Mouse (Mus musculus): ENCODE data around the gene Arhgef28.

Gene Arhgef28

DNA sequence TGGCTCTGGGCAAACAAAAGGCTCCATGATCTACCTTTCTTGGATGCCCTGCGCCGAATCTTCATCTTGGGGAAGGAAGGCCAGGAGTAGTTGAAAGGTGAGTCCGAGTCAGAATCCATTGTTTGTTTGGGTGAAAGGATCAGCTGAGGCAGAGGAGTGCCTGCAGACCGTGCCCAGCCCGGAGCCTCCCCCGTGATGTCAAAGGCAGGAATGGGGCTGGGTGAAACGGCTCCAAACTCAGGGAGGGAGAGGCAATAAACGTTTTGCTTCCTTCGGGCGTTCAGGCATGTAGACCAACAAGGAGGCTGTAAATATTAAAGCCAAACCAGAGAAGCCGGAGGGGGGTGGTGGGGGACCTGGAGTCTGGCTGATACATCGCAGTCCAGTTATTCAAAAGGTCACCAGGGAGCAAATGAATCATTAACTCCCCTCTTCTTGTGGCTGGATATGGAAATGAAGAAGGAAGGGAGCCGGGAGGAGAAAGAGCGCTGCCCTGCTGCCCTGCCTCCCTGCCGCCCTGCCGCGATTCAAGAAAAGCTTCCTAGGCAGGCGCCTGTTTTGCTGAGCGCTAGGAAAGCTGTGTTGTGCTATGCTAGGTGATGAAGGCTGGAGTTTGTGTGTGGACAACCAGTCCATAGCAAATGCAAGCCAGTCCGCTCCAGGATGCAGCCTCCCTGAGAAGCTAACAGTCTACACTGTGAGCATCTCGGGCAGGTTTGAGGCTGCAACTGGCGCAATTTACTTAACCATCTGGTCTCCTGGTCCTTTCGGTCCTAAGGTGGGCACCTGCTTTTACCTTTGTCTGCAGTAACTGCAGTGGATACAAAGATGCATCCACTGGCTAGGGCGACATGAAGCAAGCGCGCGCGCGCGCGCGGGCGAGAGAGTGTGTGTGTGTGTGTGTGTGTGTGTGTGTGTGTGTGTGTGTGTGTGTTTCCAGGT lies 190.0 kb downstream of the Arhgef28 start:
- DNase-seq (ENCODE audit: low read depth, low spot score), result no peak

DNA sequence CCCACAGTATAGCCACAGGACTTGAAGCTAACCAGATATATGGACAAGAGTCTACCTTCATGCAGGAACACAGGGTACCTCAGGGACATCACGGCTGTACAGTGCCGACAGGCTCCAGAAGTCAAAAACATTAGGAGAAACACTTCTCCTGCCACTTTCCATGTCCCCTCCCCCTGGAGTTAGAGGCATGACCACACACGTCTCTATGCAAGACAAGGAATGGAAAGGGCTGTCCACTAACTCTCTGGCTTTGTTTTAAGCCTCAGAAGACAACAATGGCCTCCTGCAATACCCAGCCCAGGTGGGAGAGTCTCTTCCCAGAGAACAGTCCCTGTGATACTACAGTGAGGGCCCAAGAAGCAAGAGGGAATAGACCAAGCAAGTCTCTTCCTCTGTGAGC lies 191.3 kb downstream of the Arhgef28 start:
- no peak for DNase-seq (ENCODE audit: low read depth, low spot score)

DNA sequence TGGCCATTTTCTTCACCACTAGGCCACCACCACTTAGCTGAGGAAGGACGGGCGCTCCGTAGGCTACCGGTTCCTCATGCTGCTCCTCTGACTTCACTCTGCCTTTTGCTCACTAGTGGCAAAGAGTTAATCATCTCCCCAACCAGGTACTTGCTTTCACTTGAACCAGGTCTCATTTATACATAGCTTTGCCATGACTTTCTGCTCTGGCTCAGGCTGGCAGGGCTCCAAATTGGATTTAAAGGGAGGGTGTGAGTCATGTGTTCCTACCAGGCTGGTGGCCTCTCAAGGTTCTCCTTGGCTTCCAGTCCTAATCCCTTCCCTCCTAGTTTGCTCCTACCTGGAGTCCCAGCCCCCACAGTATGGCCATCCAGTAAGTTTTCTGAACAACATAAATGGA lies 192.5 kb downstream of the Arhgef28 start:
- DNase-seq (ENCODE audit: low read depth, low spot score), result no peak

DNA sequence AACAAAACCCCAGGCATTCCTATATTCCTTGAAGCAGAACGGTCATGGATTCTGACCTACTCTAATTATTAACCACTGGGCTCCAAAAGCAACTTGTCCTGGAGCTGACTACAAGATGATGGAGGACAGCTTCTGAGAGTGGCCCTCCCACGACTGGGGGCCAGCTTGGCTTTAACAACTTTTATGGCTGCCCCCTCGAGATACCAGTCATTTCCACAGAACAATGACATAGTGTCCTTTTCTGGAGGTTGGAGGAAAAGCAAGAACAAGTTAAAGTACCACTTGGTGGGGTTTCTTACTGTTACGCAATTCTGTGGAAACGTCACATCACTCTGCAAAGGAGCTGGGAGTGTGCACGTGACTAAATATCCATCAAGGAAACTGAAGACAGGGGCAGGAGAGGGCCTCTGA lies 194.3 kb downstream of the Arhgef28 start:
- DNase-seq (ENCODE audit: low read depth, low spot score), result no peak

DNA sequence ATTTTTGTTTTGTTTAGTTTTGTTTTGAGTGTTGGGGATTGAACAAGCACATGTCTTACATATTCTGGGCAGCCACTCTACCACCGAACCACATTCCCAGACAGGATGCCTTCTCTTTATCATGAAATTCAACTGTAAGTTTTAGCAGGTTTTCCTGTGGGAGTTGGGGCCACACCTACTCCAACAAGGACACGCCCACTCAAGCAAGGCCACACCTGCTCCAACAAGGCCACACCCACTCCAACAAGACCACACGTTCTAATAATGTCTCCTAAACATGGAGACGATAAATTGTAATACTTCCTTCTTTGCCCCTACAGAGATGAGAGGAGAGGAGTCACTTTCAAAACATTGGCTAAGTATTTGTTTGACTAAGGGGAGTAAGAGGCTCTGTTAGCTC lies 197.2 kb downstream of the Arhgef28 start:
- no peak for DNase-seq (ENCODE audit: low read depth, low spot score)

DNA sequence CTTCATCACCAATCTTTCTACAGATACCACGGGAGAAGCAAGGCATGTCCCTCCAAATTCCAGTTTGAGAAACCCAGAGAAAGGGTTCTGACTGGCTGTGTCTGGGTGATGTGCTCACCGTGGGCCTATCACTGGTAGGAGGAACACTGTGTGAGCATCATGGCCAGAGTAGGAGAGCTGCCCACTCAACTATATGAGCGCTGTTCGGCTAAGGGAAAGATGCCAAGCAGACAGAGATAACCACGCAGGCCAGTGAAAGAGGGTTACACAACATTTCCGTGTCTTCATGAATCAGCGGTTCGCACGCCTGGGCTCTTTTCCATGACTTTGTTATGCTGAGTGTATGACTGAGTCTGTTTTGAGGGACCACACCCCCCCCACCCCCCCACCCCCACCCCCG lies 197.7 kb downstream of the Arhgef28 start:
- DNase-seq (ENCODE audit: low read depth, low spot score), result peak; percentile 30

DNA sequence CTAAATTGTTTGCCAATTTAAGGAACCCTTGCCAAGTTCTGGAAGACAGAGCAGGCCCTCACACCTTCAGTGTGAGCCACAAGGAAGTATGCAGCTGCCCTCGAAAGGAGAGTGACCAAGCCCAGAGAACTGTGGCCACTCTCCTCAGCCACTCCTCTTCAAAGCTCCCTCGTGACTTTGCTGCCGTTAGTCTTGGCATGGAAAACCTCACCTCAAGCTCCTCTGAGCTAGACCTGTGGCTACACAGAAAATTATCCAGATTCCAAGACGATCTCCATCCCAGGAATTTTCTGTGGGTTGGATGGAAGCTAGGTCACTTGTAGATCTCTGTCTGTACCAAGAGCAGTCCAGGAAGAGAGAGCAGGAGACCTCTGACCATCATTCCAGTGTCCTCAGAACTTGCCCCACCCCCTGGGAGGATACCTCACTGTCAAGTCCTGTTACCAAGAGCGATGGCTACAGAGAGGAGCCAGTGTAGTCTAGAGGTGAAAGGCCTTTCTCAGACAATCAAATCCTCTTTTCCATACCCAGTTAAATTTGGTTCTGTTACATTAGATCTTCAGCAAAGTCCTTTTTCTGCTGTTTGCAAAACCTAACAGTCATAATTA lies 200.5 kb downstream of the Arhgef28 start:
- DNase-seq (ENCODE audit: low read depth, low spot score), result no peak

DNA sequence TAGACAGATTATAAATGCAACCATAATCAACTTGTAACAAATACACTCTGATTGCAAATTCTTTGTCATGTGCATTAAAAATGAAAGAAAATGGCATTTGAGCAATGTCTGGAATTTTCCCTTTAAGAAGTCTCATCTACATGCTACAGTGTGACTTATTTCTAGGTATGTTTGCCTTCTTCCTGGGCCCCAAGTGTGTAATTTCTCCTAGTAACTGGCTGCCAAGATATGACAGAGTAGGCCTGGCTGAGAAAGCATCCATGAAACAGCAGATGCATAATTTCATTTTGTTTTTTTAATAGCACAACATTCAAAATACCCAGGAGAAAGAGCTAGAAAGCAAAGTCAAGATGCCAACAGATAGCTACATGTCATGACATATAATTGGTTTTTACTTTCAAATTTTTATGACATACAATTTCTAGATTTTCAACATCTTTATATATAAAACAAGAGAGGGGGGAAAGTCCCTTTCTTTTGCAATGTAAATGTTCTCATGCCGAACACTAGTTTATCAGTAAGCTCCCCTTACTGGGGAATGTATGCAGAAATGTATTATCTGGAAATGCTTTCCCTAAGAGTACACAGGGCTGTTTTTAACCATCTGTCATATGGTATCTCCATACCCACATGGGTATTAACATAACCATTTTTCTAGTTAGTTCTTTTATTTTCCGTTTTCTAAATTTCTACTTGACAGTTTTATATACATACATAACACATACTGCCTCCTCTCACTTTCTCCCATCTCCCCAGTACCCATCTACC lies 201.4 kb downstream of the Arhgef28 start:
- no peak for DNase-seq (ENCODE audit: low read depth, low spot score)

DNA sequence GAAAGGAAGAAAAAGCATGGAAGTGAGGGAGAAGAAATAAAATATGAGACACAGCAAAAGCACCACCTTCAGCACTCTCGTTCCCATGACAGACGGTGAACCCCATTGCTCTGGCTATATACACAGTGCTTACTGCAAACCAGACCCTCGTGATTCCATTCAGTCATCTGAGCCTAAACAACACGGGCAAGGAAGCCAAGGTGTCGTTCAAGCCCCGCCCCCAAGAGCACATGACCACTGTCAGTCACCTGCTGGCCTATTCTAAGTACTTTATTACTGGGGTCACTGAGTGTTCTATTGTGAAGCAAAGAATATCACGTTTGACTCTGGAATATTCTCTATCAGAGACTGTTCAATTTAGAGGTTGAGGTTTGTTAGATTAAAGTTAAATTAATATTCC lies 202.5 kb downstream of the Arhgef28 start:
- no peak for DNase-seq (ENCODE audit: low read depth, low spot score)

DNA sequence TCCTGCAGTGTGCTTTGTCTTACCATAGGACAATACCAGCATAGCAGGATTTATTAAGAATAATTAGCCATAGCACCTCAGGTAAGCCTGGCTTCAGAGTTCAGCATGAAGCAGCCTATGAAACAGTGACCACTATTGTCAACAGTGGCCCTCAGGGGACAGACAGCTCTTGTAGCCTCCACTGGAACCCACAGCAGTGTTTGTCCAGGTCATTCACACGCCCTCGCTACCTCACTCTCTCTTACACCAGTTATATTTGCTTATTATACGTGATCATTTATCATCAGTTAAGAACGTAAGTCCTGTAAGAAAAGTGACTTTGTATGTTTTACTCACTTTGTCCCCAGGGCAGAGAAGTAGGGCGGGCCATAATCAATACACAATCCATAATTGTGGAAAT lies 203.6 kb downstream of the Arhgef28 start:
- no peak for DNase-seq (ENCODE audit: low read depth, low spot score)

DNA sequence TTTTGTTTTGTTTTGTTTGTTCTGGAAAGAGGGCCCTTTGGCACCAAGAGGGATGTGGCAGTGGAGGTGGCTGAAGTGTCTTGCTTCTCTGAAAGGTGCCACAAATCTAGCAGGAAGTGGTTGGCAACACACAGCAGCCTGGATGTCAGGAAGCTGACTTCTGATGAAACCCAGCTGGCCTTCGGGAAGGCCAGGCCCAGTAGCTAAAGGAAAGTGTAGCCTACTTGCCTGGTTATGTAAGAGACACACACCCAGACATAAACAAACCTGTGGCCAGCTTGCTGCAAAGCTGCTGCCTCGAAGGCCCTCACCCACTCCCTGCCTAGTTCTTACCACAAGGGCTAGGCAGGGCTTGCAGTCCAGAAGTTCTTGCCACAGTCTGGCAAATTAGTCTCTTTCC lies 204.1 kb downstream of the Arhgef28 start:
- DNase-seq (ENCODE audit: low read depth, low spot score), result peak; percentile 12

DNA sequence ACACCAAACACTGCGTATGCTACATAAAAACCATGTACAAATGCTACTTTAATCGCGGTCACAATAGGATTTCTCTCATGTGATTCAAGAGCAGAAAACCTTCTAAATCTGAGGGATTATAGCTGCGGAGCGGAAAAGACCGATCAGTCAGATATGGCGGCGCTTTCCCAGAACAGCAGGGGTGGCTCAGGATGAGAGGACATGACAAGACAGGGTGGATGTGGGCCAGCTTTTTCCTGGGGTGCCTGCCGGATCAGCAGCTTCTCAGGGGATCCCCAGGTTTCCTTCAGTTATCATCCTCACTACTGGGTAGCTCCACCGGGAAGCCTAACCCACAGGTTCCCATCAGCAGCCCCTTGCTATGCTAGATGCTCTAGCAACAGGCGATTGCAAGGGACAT lies 204.5 kb downstream of the Arhgef28 start:
- no peak for DNase-seq (ENCODE audit: low read depth, low spot score)

DNA sequence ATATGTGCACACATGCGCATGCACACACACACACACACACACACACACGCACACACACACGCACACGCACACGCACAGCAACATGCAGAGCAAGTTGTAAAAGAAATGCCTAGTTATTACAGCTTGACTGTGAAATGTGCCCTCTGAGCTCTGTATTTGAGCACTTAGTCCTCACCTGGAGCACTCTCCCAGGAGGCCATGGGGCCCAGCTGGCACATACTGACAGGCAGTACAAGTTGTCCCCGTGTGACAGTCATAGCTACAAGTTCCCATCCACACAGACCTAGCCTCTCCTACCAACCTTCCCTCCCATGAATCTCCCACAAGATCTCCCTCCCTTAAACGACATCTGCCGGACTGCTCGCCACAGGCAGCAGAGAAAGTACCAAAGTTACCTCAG lies 205.4 kb downstream of the Arhgef28 start:
- DNase-seq (ENCODE audit: low read depth, low spot score), result no peak

DNA sequence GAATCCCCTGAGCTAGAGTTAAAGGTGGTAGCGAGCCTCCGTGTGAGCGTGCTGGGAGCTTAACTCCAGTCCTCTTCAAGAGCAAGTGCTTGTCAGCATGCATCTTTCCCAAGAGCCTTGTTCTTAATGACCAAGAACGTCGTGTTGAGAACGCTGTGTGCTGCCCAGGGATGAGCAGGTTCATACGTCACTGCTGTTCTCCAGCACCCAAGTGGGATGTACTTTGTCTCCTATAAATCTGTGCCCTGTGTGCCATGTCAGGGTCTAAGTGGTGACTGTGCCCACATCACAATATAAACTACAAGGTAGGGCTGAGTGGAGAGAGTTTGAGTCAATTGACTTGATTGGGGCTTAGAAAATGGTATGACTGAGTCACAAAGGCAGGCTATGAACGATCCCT lies 207.1 kb downstream of the Arhgef28 start:
- no peak for DNase-seq (ENCODE audit: low read depth, low spot score)

DNA sequence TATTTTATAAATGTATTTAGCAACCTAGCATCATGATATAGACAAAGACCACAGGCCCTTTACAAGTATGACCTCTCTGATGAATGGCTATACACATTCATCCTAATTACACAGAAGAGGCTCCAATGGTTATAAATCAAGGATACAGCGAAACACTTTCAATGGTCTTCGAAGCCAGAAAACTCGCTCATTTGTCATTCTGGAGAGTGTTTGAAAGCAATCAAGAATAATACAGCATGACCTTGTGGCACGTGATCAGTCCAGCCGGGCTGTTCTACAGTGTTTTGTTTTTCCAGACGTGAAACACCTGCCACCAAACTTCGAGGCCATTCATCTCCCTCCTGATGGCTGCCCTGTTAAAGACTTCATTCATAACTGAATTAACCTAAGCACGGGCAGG lies 207.7 kb downstream of the Arhgef28 start:
- no peak for DNase-seq (ENCODE audit: low read depth, low spot score)

DNA sequence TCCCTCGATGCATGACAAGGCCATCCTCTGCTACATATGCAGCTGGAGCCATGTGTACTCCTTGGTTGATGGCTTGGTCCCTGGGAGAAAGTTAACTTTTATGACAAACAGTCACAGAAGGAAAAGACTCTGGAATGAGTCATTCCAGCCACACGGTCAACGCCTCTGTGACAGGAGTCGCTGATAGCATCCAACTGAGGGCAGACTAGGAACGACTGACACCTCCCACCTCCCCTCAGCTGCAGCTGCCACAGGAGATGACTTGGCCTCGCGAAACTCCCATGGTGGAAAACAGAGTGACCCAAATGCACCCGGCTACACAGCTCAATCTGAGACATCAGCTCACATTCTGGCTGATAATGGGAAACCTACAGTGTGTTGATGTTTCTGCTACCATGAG lies 215.3 kb downstream of the Arhgef28 start:
- DNase-seq (ENCODE audit: low read depth, low spot score), result no peak

DNA sequence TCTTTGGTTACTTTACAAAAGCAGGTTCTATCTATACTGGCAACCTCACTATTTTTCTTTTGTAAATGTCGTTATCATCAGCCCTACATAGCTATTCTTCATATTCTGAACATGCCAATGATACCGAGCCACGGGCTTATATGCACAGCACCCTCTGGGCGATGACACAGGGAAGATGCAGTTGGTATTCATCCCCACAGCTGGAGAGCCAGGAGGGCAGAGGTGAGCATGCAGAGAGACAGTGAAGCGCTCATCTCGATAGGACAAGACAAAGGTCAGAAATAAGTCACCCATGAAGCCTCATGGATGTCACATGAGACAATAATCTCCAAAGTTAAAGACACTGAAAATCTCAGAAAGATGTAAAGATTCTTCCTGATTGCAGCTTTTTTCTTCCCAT lies 217.4 kb downstream of the Arhgef28 start:
- no peak for DNase-seq (ENCODE audit: low read depth, low spot score)

DNA sequence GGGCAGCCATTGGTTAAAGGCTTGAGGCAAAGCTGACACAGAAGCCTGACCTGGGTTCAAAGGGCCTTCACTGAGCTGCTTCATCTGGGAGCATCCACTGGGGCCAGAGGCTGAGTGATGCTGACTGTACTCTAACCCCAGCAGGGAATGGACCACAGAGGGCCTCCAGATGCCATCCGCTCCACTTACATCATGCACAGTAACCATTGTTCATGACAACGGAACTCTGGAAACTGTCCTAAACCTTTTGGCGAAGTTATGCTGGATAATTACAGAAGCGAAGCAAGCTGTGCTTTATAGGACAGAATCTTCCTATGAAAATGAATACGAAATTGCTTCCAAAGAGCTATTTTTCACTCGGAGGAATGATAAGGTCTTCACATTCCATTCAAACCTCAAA lies 219.5 kb downstream of the Arhgef28 start:
- no peak for DNase-seq (ENCODE audit: low read depth, low spot score)

DNA sequence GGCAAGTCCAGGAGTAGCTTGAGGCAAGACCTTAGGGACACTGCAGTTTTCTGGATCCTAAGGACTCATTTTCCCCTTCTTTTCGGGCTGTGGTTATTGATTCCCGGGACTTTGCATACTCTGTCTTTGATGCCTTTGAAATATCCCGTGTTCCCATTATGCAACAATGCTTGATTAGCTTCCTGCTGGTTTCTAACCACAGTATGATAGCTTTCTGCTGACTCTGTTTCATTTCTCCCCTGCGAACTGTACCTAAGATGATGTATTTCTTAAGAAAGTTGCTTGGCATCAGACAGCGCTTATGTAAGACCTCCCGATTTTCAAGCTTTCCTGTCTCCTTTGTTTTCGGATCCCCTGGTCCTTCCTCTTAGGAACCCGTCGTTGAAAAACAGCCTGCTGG lies 229.1 kb downstream of the Arhgef28 start:
- no peak for DNase-seq (ENCODE audit: low read depth, low spot score)

DNA sequence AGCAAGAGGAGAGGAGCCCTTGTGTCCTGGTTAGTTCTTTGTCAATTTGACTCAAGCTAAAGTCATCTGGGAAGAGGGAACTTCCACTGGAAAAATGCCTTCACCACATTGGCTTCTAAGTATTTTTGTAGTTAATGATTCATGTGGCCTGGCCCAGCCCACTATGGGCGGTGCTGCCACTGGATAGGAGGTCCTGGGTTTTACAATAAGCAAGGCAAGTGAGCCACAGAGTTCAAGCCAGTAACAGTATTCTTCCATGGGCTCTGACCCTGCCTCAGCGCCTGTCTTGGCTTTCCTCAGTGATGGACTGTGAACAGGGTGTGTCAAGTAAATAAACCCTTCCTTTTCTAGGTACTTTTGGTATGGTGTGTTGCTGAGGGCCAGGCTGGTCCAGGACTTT lies 229.6 kb downstream of the Arhgef28 start:
- DNase-seq (ENCODE audit: low read depth, low spot score), result no peak

DNA sequence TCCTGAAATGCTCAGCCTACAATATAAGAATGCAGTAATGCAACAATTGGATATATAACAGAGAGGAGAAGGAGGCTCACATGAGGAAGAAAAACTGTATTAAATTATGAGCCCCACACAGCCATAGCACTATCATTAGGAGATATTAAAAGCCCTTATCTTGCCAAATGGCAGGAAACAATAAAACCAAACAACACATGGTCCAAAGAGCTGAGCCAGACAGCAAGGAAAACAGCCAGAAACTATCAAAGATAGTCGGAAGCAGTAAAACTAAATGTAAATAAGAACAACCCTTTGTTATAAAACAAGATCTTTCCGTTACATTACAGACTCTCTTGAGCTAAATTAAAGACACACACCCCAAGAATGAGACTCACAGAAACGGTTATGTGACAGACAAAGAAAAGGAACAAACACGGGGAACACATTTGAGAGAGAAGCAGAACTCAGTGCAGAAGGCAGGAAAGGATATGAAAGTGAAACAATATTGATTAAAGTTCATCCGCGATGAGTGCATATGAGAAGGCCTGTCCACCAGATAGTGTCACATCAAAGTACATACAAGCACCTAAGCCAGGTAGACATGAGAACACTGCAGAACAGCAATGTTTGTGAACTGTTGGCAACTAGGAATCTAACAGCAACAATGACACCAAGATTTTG lies 231.6 kb downstream of the Arhgef28 start:
- no peak for DNase-seq (ENCODE audit: low read depth, low spot score)

DNA sequence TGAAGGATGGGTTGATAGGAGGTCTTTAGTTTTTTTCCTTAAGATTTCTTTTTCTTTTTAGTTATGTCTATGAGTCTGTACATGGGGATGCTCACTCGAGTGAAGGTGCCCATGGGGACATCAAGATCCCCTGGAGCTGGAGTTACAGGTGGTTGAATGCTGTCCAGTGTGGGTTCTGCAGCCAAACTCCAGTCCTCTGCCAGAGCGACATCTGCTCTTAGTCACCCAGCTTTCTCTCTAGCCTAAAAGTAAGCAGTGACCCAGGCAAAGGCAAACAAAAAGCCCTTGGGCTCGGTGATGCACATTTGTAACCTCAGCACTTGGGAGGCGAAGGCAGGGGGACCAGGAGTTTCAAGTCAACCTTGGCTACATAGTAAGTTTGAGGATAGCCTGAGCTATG lies 232.3 kb downstream of the Arhgef28 start:
- no peak for DNase-seq (ENCODE audit: low read depth, low spot score)
